Mouse (Mus musculus): ENCODE results near the gene Ehd4. TPM values are rescaled to one million over a fixed set of nuclear protein-coding genes. Genes with fewer than 3 reads are reported as not detected.

The Ehd4 gene
- total RNA-seq, 1 experiment, result 19.4 TPM

GRCm38 (mm10) chr2:120105861-120106260 is 48.5 kb downstream of the Ehd4 start:
- no peaks in the 10 kb centered on the region for H3K9me3 ChIP-seq (ENCODE audit: control insufficient read depth, insufficient read depth, low read depth, low read length)
- no peak overlapping the region for H3K4me3 ChIP-seq (ENCODE audit: insufficient read depth in 1 of 2, low read depth in 1 of 2, low read length in 2 of 2, poor library complexity in 1 of 2, severe bottlenecking in 1 of 2)
- in situ Hi-C loops (cut with MboI; ENCODE audit: low sequenced_read_pairs in 2 of 2, unreplicated experiment in 2 of 2), result no loop called here
- TF ChIP-seq HCFC1 (IDR thresholded peaks at IDR 0.05; ENCODE audit: borderline replicate concordance, insufficient read depth, low read length) (no peak), ZC3H11A (IDR thresholded peaks at IDR 0.05; ENCODE audit: borderline replicate concordance, low read depth, low read length) (no peak), MAFK (IDR thresholded peaks at IDR 0.05; ENCODE audit: insufficient read depth, low read depth, low read length) (no peak), CHD2 (IDR thresholded peaks at IDR 0.05; ENCODE audit: low read depth, low read length) (no peak), ZNF384 (IDR thresholded peaks at IDR 0.05; ENCODE audit: low read depth, low read length) (no peak)
- peaks cover 8% of the 10 kb centered on the region; the same call in 1 of the 2 replicates for H3K36me3 ChIP-seq (ENCODE audit: control insufficient read depth, insufficient read depth, low read length, poor library complexity, severe bottlenecking)
- no peak overlapping the region for H3K27ac ChIP-seq (ENCODE audit: insufficient read depth, low read depth, low read length, poor library complexity, severe bottlenecking)
- no peak for DNase-seq (ENCODE audit: low read depth, low spot score)
- H3K4me1 ChIP-seq (ENCODE audit: control insufficient read depth in 2 of 2, insufficient read depth in 2 of 2, low read length in 2 of 2, poor library complexity in 1 of 2), result no peaks in the 10 kb centered on the region
- no peak overlapping the region for H3K9ac ChIP-seq (ENCODE audit: insufficient read depth, low read depth, low read length, poor library complexity, severe bottlenecking)

DNA sequence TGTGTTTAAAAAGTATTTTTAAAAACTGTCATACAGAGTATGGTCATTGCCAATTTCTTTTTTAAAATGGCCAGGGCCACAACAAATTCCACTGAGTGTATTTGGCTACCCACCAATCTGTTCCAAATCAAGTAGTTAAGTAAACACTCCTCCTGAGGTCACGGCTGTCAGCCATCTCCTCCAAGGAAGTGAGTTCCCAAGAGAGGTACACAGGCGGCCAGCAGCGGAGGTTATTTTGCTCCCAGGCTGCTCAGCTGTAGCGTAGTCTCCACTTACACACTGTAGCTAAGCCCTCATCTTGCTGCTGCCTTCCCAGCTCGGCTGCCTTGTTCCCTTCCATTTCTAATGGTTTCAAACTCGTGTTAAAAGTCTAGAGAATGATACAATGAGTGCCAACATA is 51.5 kb downstream of the Ehd4 start:
- Histone ChIP-seq H3K27ac (ENCODE audit: insufficient read depth, low read depth, low read length, poor library complexity, severe bottlenecking) (no peak overlapping the region), H3K36me3 (ENCODE audit: control insufficient read depth, insufficient read depth, low read length, poor library complexity, severe bottlenecking) (peaks cover 8% of the 10 kb centered on the region; the same call in 1 of the 2 replicates), H3K4me1 (ENCODE audit: control insufficient read depth in 2 of 2, insufficient read depth in 2 of 2, low read length in 2 of 2, poor library complexity in 1 of 2) (no peaks in the 10 kb centered on the region), H3K9ac (ENCODE audit: insufficient read depth, low read depth, low read length, poor library complexity, severe bottlenecking) (no peak overlapping the region), H3K4me3 (ENCODE audit: insufficient read depth in 1 of 2, low read depth in 1 of 2, low read length in 2 of 2, poor library complexity in 1 of 2, severe bottlenecking in 1 of 2) (no peak overlapping the region), H3K9me3 (ENCODE audit: control insufficient read depth, insufficient read depth, low read depth, low read length) (no peaks in the 10 kb centered on the region)
- TF ChIP-seq HCFC1 (IDR thresholded peaks at IDR 0.05; ENCODE audit: borderline replicate concordance, insufficient read depth, low read length) (no peak), CHD2 (IDR thresholded peaks at IDR 0.05; ENCODE audit: low read depth, low read length) (no peak), ZC3H11A (IDR thresholded peaks at IDR 0.05; ENCODE audit: borderline replicate concordance, low read depth, low read length) (no peak), MAFK (IDR thresholded peaks at IDR 0.05; ENCODE audit: insufficient read depth, low read depth, low read length) (no peak), ZNF384 (IDR thresholded peaks at IDR 0.05; ENCODE audit: low read depth, low read length) (no peak)
- in situ Hi-C loops (cut with MboI; ENCODE audit: low sequenced_read_pairs in 2 of 2, unreplicated experiment in 2 of 2), result no loop called here
- no peak for DNase-seq (ENCODE audit: low read depth, low spot score)

DNA sequence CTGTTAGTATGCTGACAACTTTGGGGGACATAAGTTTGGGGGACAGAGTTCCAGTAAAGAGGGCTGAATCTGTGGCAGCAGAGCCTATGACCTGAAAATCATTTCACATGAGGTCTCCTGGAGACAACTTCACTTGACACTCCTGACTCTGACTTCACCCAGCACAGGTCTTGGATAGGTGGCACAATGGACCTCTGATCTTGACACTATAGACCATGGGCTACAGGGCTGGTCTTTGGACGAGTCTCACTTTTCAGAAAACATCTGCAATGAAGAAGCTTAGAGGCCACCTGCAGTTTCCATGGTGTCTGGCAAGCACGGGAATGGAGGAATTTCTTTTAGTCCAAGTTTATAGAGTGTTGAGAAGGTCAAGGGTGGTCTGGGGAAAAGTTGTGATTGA is 52.0 kb downstream of the Ehd4 start:
- H3K4me1 ChIP-seq (ENCODE audit: control insufficient read depth in 2 of 2, insufficient read depth in 2 of 2, low read length in 2 of 2, poor library complexity in 1 of 2), result no peaks in the 10 kb centered on the region
- no peak overlapping the region for H3K4me3 ChIP-seq (ENCODE audit: insufficient read depth in 1 of 2, low read depth in 1 of 2, low read length in 2 of 2, poor library complexity in 1 of 2, severe bottlenecking in 1 of 2)
- peaks cover 8% of the 10 kb centered on the region; the same call in 1 of the 2 replicates for H3K36me3 ChIP-seq (ENCODE audit: control insufficient read depth, insufficient read depth, low read length, poor library complexity, severe bottlenecking)
- in situ Hi-C loops (cut with MboI; ENCODE audit: low sequenced_read_pairs in 2 of 2, unreplicated experiment in 2 of 2), result no loop called here
- H3K9me3 ChIP-seq (ENCODE audit: control insufficient read depth, insufficient read depth, low read depth, low read length), result no peaks in the 10 kb centered on the region
- no peak overlapping the region for H3K27ac ChIP-seq (ENCODE audit: insufficient read depth, low read depth, low read length, poor library complexity, severe bottlenecking)
- H3K9ac ChIP-seq (ENCODE audit: insufficient read depth, low read depth, low read length, poor library complexity, severe bottlenecking), result no peak overlapping the region
- TF ChIP-seq MAFK (IDR thresholded peaks at IDR 0.05; ENCODE audit: insufficient read depth, low read depth, low read length) (no peak), ZC3H11A (IDR thresholded peaks at IDR 0.05; ENCODE audit: borderline replicate concordance, low read depth, low read length) (no peak), HCFC1 (IDR thresholded peaks at IDR 0.05; ENCODE audit: borderline replicate concordance, insufficient read depth, low read length) (no peak), ZNF384 (IDR thresholded peaks at IDR 0.05; ENCODE audit: low read depth, low read length) (no peak), CHD2 (IDR thresholded peaks at IDR 0.05; ENCODE audit: low read depth, low read length) (no peak)
- no peak for DNase-seq (ENCODE audit: low read depth, low spot score)

DNA sequence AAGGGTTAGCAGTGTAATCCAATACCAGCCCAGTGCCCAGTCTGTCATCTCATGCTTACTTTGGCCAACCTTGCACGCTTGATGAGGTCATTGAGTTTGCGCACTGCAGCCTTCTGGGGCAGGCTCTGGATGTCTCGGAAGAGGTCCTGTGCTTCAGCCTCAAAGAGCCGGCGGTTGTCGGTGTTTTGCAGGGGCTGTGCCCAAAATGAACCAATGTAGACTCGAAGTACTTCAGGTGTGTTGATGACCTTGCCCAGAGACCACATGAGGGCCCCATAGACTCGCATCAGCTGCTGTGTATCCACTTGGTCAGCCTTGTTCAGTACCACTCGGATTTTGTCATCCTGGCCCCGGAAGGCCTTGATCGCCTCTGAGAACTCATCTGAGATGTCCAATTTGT is 52.4 kb downstream of the Ehd4 start:
- no peak for DNase-seq (ENCODE audit: low read depth, low spot score)
- peaks cover 9% of the 10 kb centered on the region; the same call in 1 of the 2 replicates for H3K36me3 ChIP-seq (ENCODE audit: control insufficient read depth, insufficient read depth, low read length, poor library complexity, severe bottlenecking)
- in situ Hi-C loops (cut with MboI; ENCODE audit: low sequenced_read_pairs in 2 of 2, unreplicated experiment in 2 of 2), result no loop called here
- H3K4me3 ChIP-seq (ENCODE audit: insufficient read depth in 1 of 2, low read depth in 1 of 2, low read length in 2 of 2, poor library complexity in 1 of 2, severe bottlenecking in 1 of 2), result no peak overlapping the region
- no peaks in the 10 kb centered on the region for H3K4me1 ChIP-seq (ENCODE audit: control insufficient read depth in 2 of 2, insufficient read depth in 2 of 2, low read length in 2 of 2, poor library complexity in 1 of 2)
- H3K27ac ChIP-seq (ENCODE audit: insufficient read depth, low read depth, low read length, poor library complexity, severe bottlenecking), result no peak overlapping the region
- no peaks in the 10 kb centered on the region for H3K9me3 ChIP-seq (ENCODE audit: control insufficient read depth, insufficient read depth, low read depth, low read length)
- TF ChIP-seq MAFK (IDR thresholded peaks at IDR 0.05; ENCODE audit: insufficient read depth, low read depth, low read length), result no peak
- no peak for TF ChIP-seq CHD2 (IDR thresholded peaks at IDR 0.05; ENCODE audit: low read depth, low read length)
- TF ChIP-seq ZNF384 (IDR thresholded peaks at IDR 0.05; ENCODE audit: low read depth, low read length), result no peak
- TF ChIP-seq ZC3H11A (IDR thresholded peaks at IDR 0.05; ENCODE audit: borderline replicate concordance, low read depth, low read length), result no peak
- no peak for TF ChIP-seq HCFC1 (IDR thresholded peaks at IDR 0.05; ENCODE audit: borderline replicate concordance, insufficient read depth, low read length)
- no peak overlapping the region for H3K9ac ChIP-seq (ENCODE audit: insufficient read depth, low read depth, low read length, poor library complexity, severe bottlenecking)

- no peaks in the 10 kb centered on the region for H3K9me3 ChIP-seq (ENCODE audit: control insufficient read depth, insufficient read depth, low read depth, low read length)
- H3K4me3 ChIP-seq (ENCODE audit: insufficient read depth in 1 of 2, low read depth in 1 of 2, low read length in 2 of 2, poor library complexity in 1 of 2, severe bottlenecking in 1 of 2), result no peak overlapping the region
- in situ Hi-C loops (cut with MboI; ENCODE audit: low sequenced_read_pairs in 2 of 2, unreplicated experiment in 2 of 2), result no loop called here
- H3K27ac ChIP-seq (ENCODE audit: insufficient read depth, low read depth, low read length, poor library complexity, severe bottlenecking), result no peak overlapping the region
- H3K4me1 ChIP-seq (ENCODE audit: control insufficient read depth in 2 of 2, insufficient read depth in 2 of 2, low read length in 2 of 2, poor library complexity in 1 of 2), result peaks cover 0 to 4% of the 10 kb centered on the region in 2 experiments; a peak in 1 of 4 replicates
- peaks cover 9% of the 10 kb centered on the region; the same call in 1 of the 2 replicates for H3K36me3 ChIP-seq (ENCODE audit: control insufficient read depth, insufficient read depth, low read length, poor library complexity, severe bottlenecking)
- TF ChIP-seq ZNF384 (IDR thresholded peaks at IDR 0.05; ENCODE audit: low read depth, low read length) (no peak), MAFK (IDR thresholded peaks at IDR 0.05; ENCODE audit: insufficient read depth, low read depth, low read length) (no peak), HCFC1 (IDR thresholded peaks at IDR 0.05; ENCODE audit: borderline replicate concordance, insufficient read depth, low read length) (no peak), CHD2 (IDR thresholded peaks at IDR 0.05; ENCODE audit: low read depth, low read length) (no peak), ZC3H11A (IDR thresholded peaks at IDR 0.05; ENCODE audit: borderline replicate concordance, low read depth, low read length) (no peak)
- H3K9ac ChIP-seq (ENCODE audit: insufficient read depth, low read depth, low read length, poor library complexity, severe bottlenecking), result no peak overlapping the region
- no peak for DNase-seq (ENCODE audit: low read depth, low spot score)
Observed at GRCm38 (mm10) chr2:120099886-120100285, 54.5 kb downstream of the Ehd4 start.

All from ES-E14 (cell line).